Mouse (Mus musculus): ENCODE data around the gene Slc16a14. TPM values are rescaled to one million over a fixed set of nuclear protein-coding genes. Genes with fewer than 3 reads are reported as not detected.

Gene Slc16a14
- 0.50 TPM in 1 of 2 replicates, not detected in the other for polyA plus RNA-seq (2015; fragmentation: Nextera tagmentation; extraction: Ambion mirVana)

GRCm38 (mm10) chr1:84934503-84935333 lies at the start of gene Slc16a14:
TSS of gene Slc16a14 (minus strand) at chr1:84935134.

Other genes with a start within 250 kb of the Slc16a14 start
- gene Dner, start 238.9 kb downstream of the Slc16a14 start, polyA plus RNA-seq (2015; fragmentation: Nextera tagmentation; extraction: Ambion mirVana): 0.76 and 1.1 TPM in 2 replicates
- gene Fbxo36, start 95.3 kb downstream of the Slc16a14 start, polyA plus RNA-seq (2015; fragmentation: Nextera tagmentation; extraction: Ambion mirVana): 7.0 and 8.8 TPM in 2 replicates
- gene Trip12, start 94.6 kb downstream of the Slc16a14 start, polyA plus RNA-seq (2015; fragmentation: Nextera tagmentation; extraction: Ambion mirVana): 35.8 and 40.6 TPM in 2 replicates
- gene Gm10553, start 165.0 kb upstream of the Slc16a14 start, polyA plus RNA-seq (2015; fragmentation: Nextera tagmentation; extraction: Ambion mirVana): not detected in 2 replicates
- not detected in 2 replicates for gene A530032D15Rik, start 174.7 kb upstream of the Slc16a14 start, polyA plus RNA-seq (2015; fragmentation: Nextera tagmentation; extraction: Ambion mirVana)